Mouse (Mus musculus): ENCODE measurements around the gene Drp2. TPM values are rescaled to one million over a fixed set of nuclear protein-coding genes. Genes with fewer than 3 reads are reported as not detected.

Drp2 gene
- 0.18 TPM for polyA plus RNA-seq (2015; fragmentation: Illumina TruSeq; extraction: RNeasy Lipid Tissue Mini Kit (QIAGEN cat#74804); ENCODE audit: insufficient read depth, low read depth, low replicate concordance)

DNA sequence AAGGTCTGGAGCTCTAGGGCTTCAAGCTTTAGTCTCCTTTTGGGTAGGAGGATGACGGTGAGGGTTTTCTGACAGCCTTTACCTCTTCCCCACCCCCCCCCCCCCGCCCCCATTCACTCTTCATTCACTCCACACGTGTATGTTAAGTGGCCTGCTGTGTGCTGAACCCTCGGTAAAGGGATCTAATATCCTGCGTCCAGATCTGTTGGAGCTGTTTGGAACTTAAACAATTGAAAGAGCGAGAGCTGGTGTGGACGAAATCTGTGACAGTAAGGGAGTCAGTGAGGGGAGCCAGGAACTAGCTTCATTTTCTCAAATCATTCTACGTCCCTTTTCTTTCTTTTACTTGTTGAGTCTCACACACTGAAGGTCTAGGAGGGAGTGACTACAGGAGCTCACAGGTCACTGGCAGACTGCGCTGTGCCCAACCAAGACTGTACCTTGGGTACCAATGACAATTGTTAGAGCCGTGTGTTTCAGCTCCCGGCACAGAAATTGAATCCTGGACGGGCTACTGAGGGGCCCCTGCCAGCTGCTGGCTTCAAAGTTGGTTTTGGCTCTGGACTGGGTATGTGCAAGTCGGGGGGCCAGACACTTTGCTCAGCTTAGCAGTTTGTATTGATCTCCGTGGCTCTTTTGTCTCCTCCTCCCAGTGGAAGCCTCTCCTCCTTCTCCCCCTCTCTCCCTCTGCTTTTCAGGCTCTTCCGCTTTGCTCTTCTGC, at the start of gene Drp2:
Gene Drp2 (plus strand): TSS at position 689 of the 721 bp plus-strand sequence.

DNA sequence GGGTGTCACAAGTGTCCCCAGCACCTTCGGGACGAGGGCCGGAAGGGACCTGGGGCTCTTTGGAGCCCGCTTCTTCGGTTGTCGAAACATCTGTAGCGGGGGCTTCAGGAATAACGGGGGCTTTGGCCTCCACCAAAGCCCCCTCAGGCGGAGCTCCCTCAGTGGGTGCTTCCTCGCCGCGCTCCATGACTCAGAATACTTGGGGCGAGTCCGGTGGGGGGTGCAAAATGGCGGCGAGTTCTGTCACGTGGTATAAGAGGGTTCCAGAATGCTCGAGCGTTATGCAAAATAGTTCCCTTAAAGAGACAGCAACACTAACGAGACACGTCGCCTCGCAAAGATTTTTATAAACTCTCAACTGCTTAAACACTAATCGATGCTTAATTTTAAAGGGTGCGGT, 71.9 kb downstream of the Drp2 start, which contains the start of gene Taf7l:
Gene Taf7l (minus strand): TSS at position 201 of the 400 bp plus-strand sequence.

Other genes with a start within 250 kb of the Drp2 start
- gene Xkrx, start 242.5 kb upstream of the Drp2 start, polyA plus RNA-seq (2015; fragmentation: Illumina TruSeq; extraction: RNeasy Lipid Tissue Mini Kit (QIAGEN cat#74804); ENCODE audit: insufficient read depth, low read depth, low replicate concordance), result 0.28 TPM
- gene Arl13a, start 217.1 kb upstream of the Drp2 start, polyA plus RNA-seq (2015; fragmentation: Illumina TruSeq; extraction: RNeasy Lipid Tissue Mini Kit (QIAGEN cat#74804); ENCODE audit: insufficient read depth, low read depth, low replicate concordance), result not detected
- gene Nox1, start 182.6 kb upstream of the Drp2 start, polyA plus RNA-seq (2015; fragmentation: Illumina TruSeq; extraction: RNeasy Lipid Tissue Mini Kit (QIAGEN cat#74804); ENCODE audit: insufficient read depth, low read depth, low replicate concordance), result not detected
- gene Trmt2b, start 127.6 kb upstream of the Drp2 start, polyA plus RNA-seq (2015; fragmentation: Illumina TruSeq; extraction: RNeasy Lipid Tissue Mini Kit (QIAGEN cat#74804); ENCODE audit: insufficient read depth, low read depth, low replicate concordance), result 5.2 TPM
- 0.85 TPM for gene Tmem35a, start 109.3 kb upstream of the Drp2 start, polyA plus RNA-seq (2015; fragmentation: Illumina TruSeq; extraction: RNeasy Lipid Tissue Mini Kit (QIAGEN cat#74804); ENCODE audit: insufficient read depth, low read depth, low replicate concordance)
- gene Cenpi, start 96.5 kb upstream of the Drp2 start, polyA plus RNA-seq (2015; fragmentation: Illumina TruSeq; extraction: RNeasy Lipid Tissue Mini Kit (QIAGEN cat#74804); ENCODE audit: insufficient read depth, low read depth, low replicate concordance), result not detected
- not detected for gene Taf7l, start 71.9 kb downstream of the Drp2 start, polyA plus RNA-seq (2015; fragmentation: Illumina TruSeq; extraction: RNeasy Lipid Tissue Mini Kit (QIAGEN cat#74804); ENCODE audit: insufficient read depth, low read depth, low replicate concordance)
- gene Timm8a1, start 137.3 kb downstream of the Drp2 start, polyA plus RNA-seq (2015; fragmentation: Illumina TruSeq; extraction: RNeasy Lipid Tissue Mini Kit (QIAGEN cat#74804); ENCODE audit: insufficient read depth, low read depth, low replicate concordance), result 4.6 TPM
- 1.3 TPM for gene Btk, start 179.0 kb downstream of the Drp2 start, polyA plus RNA-seq (2015; fragmentation: Illumina TruSeq; extraction: RNeasy Lipid Tissue Mini Kit (QIAGEN cat#74804); ENCODE audit: insufficient read depth, low read depth, low replicate concordance)
- 473 TPM for gene Rpl36a, start 181.1 kb downstream of the Drp2 start, polyA plus RNA-seq (2015; fragmentation: Illumina TruSeq; extraction: RNeasy Lipid Tissue Mini Kit (QIAGEN cat#74804); ENCODE audit: insufficient read depth, low read depth, low replicate concordance)
- 1.7 TPM for gene Gla, start 196.6 kb downstream of the Drp2 start, polyA plus RNA-seq (2015; fragmentation: Illumina TruSeq; extraction: RNeasy Lipid Tissue Mini Kit (QIAGEN cat#74804); ENCODE audit: insufficient read depth, low read depth, low replicate concordance)
- 15.3 TPM for gene Hnrnph2, start 196.6 kb downstream of the Drp2 start, polyA plus RNA-seq (2015; fragmentation: Illumina TruSeq; extraction: RNeasy Lipid Tissue Mini Kit (QIAGEN cat#74804); ENCODE audit: insufficient read depth, low read depth, low replicate concordance)